Mouse (Mus musculus) lung, adult 2 months (tissue): ENCODE measurements around the gene Msantd1.

ENCODE experiments used
- CTCF ChIP-seq: fragments of 200-500 bp; IDR thresholded peaks from 2 replicates; pipeline ENCODE4 v1.5.1; 2011; ENCODE audit warnings: mild to moderate bottlenecking, low read length, control low read depth; ENCODE audit not compliant: insufficient read depth
- POLR2A ChIP-seq: fragments of 200-500 bp; IDR thresholded peaks from 2 replicates; pipeline ENCODE4 v1.6.1; 2011; ENCODE audit warnings: low read depth, mild to moderate bottlenecking, control low read depth, low read length, borderline replicate concordance; ENCODE audit errors: extremely low read depth

DNA sequence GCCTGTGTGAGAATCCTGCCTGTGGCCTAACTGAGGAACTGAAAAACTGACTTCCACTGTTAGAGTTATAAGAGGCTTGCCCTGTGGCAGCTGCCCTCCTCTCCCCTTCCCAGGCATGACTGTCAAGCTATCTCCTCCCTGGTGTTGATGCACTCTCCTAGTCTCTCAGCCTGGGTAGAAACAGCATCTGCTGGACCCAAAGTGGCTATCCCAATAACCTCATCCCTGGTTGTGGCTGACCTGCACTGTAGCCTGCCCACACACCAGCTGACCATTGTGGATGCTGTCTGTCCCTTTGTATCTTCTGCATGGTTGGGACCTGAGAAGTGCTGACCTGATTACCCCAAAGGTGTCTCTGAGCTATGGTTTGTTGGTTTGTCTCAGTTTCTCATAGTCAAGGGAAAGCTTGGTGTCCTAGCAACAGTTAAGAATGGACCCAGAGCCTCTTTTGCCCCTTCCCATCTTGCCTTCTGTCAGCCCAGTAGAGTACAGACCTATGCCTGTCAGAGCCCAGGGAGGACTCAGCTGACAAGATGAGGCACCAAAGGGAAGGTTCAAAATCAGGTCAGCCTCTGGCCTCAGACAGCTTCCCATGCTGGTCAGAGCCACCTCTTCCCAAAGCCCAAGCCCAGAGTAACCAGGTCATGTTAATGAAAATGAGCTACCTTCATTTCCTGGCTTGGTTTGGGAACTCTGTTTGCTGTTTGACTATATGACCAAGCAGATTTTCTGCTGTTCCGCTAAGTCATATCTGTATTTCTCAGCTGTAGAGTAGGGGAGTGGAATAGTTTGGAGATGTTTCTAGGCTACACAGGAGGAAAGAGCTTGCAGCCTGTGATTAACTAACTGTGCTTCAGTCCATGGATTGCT lies 2.1 kb downstream of the Msantd1 start:
- TF ChIP-seq CTCF (no peak), POLR2A (no peak)
